ENCODE assay signal across 26 mouse cellular contexts in genomic region chr1:183200926-183201325, GRCm38 (mm10).
"Had no signal": no experiment of that assay in that cellular context is flagged by ENCODE, and none has a peak within 500 bp of the region (broad histone marks: within the 10 kb centered on the region; RNA-seq: fewer than 3 reads in every experiment).

No protein-coding gene starts in this region.

- DNase-seq: forebrain, postnatal 0 days; gastrocnemius, adult 2 months; gastrocnemius, postnatal 10 days; gastrocnemius, postnatal 25 days; heart, adult 18-20 months; heart, postnatal 10 days; heart, postnatal 4 days; kidney, adult 18-20 months; kidney, adult 8-10 months; kidney, postnatal 10 days; kidney, postnatal 25 days; kidney, postnatal 4 days; layer of hippocampus, adult 9-11 months; layer of hippocampus, postnatal 36 days; left cerebral cortex, postnatal 4 days had no signal

- H3K36me3 ChIP-seq: intestine, embryonic 15.5 days; limb, embryonic 15.5 days had no signal

- H3K27ac ChIP-seq: gastrocnemius, adult 2 months; heart, embryonic 10.5 days; hindbrain, embryonic 10.5 days; hindbrain, embryonic 12.5 days; hindbrain, embryonic 14.5 days; intestine, embryonic 15.5 days; limb, embryonic 13.5 days; limb, embryonic 15.5 days had no signal

- H3K4me1 ChIP-seq: heart, embryonic 10.5 days; heart, embryonic 12.5 days; hindbrain, embryonic 10.5 days; hindbrain, embryonic 12.5 days had no signal

- H3K9me3 ChIP-seq: heart, embryonic 10.5 days; heart, embryonic 12.5 days; hindbrain, embryonic 10.5 days; hindbrain, embryonic 12.5 days; intestine, embryonic 15.5 days; limb, embryonic 13.5 days; limb, embryonic 15.5 days had no signal

- H3K9ac ChIP-seq: forebrain, postnatal 0 days; heart, embryonic 12.5 days; hindbrain, embryonic 12.5 days; hindbrain, embryonic 14.5 days; intestine, embryonic 15.5 days; limb, embryonic 13.5 days; limb, embryonic 15.5 days had no signal

- H3K4me3 ChIP-seq: gastrocnemius, adult 2 months; heart, embryonic 10.5 days; heart, embryonic 12.5 days; hindbrain, embryonic 10.5 days; hindbrain, embryonic 12.5 days; intestine, embryonic 15.5 days; limb, embryonic 13.5 days; limb, embryonic 15.5 days had no signal

- H3K27me3 ChIP-seq: heart, embryonic 12.5 days; hindbrain, embryonic 12.5 days; intestine, embryonic 15.5 days; limb, embryonic 13.5 days; limb, embryonic 15.5 days had no signal

- ATAC-seq: forebrain, postnatal 0 days; hindbrain, embryonic 16.5 days; inflammation-experienced regulatory T-cells, adult 6 months; intestine, embryonic 15.5 days; intestine, postnatal 0 days had no signal

- H3K4me2 ChIP-seq: heart, embryonic 12.5 days; hindbrain, embryonic 12.5 days; hindbrain, embryonic 14.5 days; intestine, embryonic 15.5 days; limb, embryonic 13.5 days; limb, embryonic 15.5 days had no signal
